Mouse (Mus musculus) heart, adult 9 months (tissue): ENCODE measurements around the gene Utp14b.

ENCODE experiments used
- DNase-seq, 2 experiments: peaks; one replicate each; pipeline ENCODE4 v3.0.0; 2022; ENCODE audit warnings: low spot score in 2 of 2

The Utp14b gene

GRCm38 (mm10) chr1:78686872-78687271 is 29.0 kb downstream of the Utp14b start:
- DNase-seq, result no peak

GRCm38 (mm10) chr1:78688149-78688548 is 30.3 kb downstream of the Utp14b start:
- DNase-seq, result no peak

GRCm38 (mm10) chr1:78694503-78695258 is 36.8 kb downstream of the Utp14b start:
- DNase-seq, result no peak

- DNase-seq, result no peak
Observed at GRCm38 (mm10) chr1:78696305-78696704, 38.5 kb downstream of the Utp14b start.

- DNase-seq, result no peak
Observed at GRCm38 (mm10) chr1:78696903-78697302, 39.1 kb downstream of the Utp14b start.

GRCm38 (mm10) chr1:78698138-78698537 is 40.3 kb downstream of the Utp14b start:
- DNase-seq, result no peak

- no peak for DNase-seq
Observed at GRCm38 (mm10) chr1:78701740-78702139, 43.9 kb downstream of the Utp14b start.

GRCm38 (mm10) chr1:78702282-78702963 is 44.6 kb downstream of the Utp14b start:
- DNase-seq, result no peak

GRCm38 (mm10) chr1:78702964-78703285 is 45.1 kb downstream of the Utp14b start:
- DNase-seq, result peak in 1 of 2 experiments; percentile 25

GRCm38 (mm10) chr1:78706338-78706737 is 48.5 kb downstream of the Utp14b start:
- DNase-seq, result no peak

- no peak for DNase-seq
Observed at GRCm38 (mm10) chr1:78707280-78707679, 49.4 kb downstream of the Utp14b start.

GRCm38 (mm10) chr1:78710026-78710425 is 52.2 kb downstream of the Utp14b start:
- DNase-seq, result no peak

GRCm38 (mm10) chr1:78710613-78711329 is 52.9 kb downstream of the Utp14b start:
- no peak for DNase-seq
